Mouse (Mus musculus): ENCODE data around the gene Kif26b.

DNA sequence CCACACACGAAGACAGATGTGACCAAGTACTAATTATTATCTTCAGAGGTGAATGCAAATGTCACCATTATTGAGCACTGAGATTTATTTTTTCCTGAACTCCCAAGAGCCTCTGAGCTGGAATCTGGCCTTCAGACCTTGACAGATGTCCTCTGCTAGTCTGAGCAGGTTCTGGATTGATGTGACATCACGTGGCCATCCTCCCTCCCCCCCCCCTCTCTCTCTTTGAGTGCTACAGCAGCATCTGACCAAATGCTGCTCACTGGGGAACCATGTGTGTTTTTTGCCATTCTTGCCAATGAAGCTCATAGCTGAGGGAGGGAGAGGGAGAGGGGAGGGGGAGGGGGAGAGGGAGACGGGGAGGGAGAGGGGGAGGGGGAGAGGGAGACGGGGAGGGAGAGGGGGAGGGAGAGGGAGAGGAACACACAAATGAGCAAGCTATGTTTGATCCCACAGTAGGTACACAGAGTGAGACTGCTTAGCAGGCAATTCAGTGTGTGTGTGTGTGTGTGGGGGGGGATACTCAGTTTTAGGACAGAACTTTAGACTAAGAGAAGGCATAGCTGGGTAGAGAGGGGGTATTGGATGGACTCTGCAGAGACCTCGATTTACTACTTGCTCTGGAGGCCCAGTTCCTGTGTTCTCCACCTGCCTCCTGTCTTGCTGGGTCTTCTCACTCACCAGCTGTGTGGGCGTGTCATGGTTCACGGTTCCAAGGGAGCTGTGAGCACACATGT is 241.9 kb downstream of the Kif26b start:
- TF ChIP-seq POLR2A (IDR thresholded peaks at IDR 0.05; ENCODE audit: control insufficient read depth, extremely low read depth, insufficient read depth, low read length, poor library complexity) = no peak
- no peak for TF ChIP-seq CTCF (IDR thresholded peaks at IDR 0.05; ENCODE audit: borderline replicate concordance, control insufficient read depth, extremely low read depth, insufficient read depth, low read length, poor library complexity)
